Mouse (Mus musculus): ENCODE results near the gene Ube2l3. TPM values are rescaled to one million over a fixed set of nuclear protein-coding genes. Genes with fewer than 3 reads are reported as not detected.
A peak's percentile ranks its signal among the peaks of the same experiment; 100 is the strongest.

Ube2l3 gene
- polyA plus RNA-seq, 2 experiments, result 65.1 to 218 TPM

DNA sequence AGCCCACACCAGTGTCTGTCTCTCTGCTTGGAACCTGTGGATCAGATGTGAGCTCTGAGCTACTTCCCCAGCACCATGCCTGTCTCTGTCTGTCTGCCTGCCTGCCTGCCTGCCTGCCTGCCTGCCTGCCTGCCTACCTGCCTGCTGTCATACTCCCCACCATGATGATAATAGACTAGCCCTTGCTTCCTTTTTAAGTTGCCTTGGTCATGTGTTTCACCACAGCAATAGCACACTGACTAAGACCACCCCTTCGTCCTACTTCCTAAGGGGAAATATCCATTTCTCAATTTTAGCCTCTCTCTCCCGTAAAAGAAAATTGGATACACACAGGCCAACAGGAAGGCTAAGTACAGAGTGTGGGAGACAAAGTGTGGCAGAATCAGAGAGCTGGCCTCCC is 20.3 kb downstream of the Ube2l3 start:
- Histone ChIP-seq H3K27ac (no peak overlapping the region), H3K4me3 (ENCODE audit: insufficient read depth in 1 of 2, low read depth in 2 of 2, low read length in 2 of 2) (no peak overlapping the region), H3K9me3 (ENCODE audit: control insufficient read depth, low read length) (no peaks in the 10 kb centered on the region), H3K9ac (replicated peaks) (no peak overlapping the region), H3K36me3 (replicated peaks; ENCODE audit: control insufficient read depth, insufficient read depth, low read depth) (peaks cover 3% of the 10 kb centered on the region), H3K4me1 (replicated peaks; ENCODE audit: control insufficient read depth in 2 of 2, insufficient read depth in 2 of 2, low read length in 1 of 2) (peaks cover 0 to 5% of the 10 kb centered on the region in 2 experiments; a peak in 2 of 4 replicates), H3K27me3 (ENCODE audit: control insufficient read depth, insufficient read depth, low read length) (no peaks in the 10 kb centered on the region), H3K4me2 (ENCODE audit: low read depth) (no peak overlapping the region)
- ATAC-seq (ENCODE audit: insufficient read depth) (no peak), DNase-seq (ENCODE audit: low read depth in 3 of 3, low spot score in 3 of 3) (no peak)
- WGBS (ENCODE audit: insufficient replicate concordance), result 65% methylated on average over 2 of the region's 2 CpGs
- TF ChIP-seq CTCF (IDR thresholded peaks at IDR 0.05; ENCODE audit: low read depth) (no peak), EP300 (IDR thresholded peaks at IDR 0.05; ENCODE audit: low read depth) (no peak)

DNA sequence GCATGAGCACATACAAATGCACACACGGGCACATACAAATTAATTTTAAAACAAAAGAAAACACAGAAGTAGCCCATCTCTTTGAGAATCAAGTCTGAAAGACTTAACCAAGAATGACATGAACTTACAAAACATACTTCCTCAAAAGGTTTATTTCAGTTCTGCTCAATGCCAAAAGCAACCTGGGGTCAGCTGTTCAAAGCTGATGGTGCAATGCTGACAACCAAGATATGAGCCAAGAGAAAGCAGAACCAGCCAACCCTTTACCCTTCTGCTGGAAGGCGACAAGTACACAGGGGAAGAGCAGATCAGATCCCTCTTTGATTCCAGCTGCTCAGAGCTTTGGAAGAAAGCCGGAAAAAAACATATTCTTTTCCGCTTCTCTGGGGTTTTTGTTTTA is 21.1 kb downstream of the Ube2l3 start:
- no peaks in the 10 kb centered on the region for H3K27me3 ChIP-seq (ENCODE audit: control insufficient read depth, insufficient read depth, low read length)
- TF ChIP-seq CTCF (IDR thresholded peaks at IDR 0.05; ENCODE audit: low read depth) (no peak), EP300 (IDR thresholded peaks at IDR 0.05; ENCODE audit: low read depth) (no peak)
- no peak overlapping the region for H3K9ac ChIP-seq (replicated peaks)
- no peak overlapping the region for H3K4me2 ChIP-seq (ENCODE audit: low read depth)
- H3K9me3 ChIP-seq (ENCODE audit: control insufficient read depth, low read length), result no peaks in the 10 kb centered on the region
- peaks cover 0 to 5% of the 10 kb centered on the region in 2 experiments; a peak in 1 of 4 replicates for H3K4me1 ChIP-seq (replicated peaks; ENCODE audit: control insufficient read depth in 2 of 2, insufficient read depth in 2 of 2, low read length in 1 of 2)
- no peaks in the 10 kb centered on the region; the same call in 1 of the 2 replicates for H3K36me3 ChIP-seq (replicated peaks; ENCODE audit: control insufficient read depth, insufficient read depth, low read depth)
- no peak for ATAC-seq (ENCODE audit: insufficient read depth)
- peak in 1 of 3 experiments; percentile 36 for DNase-seq (ENCODE audit: low read depth in 3 of 3, low spot score in 3 of 3)
- WGBS (ENCODE audit: insufficient replicate concordance), result 47% methylated on average over 4 of the region's 4 CpGs
- H3K4me3 ChIP-seq (ENCODE audit: insufficient read depth in 1 of 2, low read depth in 2 of 2, low read length in 2 of 2), result no peak overlapping the region
- no peak overlapping the region for H3K27ac ChIP-seq

DNA sequence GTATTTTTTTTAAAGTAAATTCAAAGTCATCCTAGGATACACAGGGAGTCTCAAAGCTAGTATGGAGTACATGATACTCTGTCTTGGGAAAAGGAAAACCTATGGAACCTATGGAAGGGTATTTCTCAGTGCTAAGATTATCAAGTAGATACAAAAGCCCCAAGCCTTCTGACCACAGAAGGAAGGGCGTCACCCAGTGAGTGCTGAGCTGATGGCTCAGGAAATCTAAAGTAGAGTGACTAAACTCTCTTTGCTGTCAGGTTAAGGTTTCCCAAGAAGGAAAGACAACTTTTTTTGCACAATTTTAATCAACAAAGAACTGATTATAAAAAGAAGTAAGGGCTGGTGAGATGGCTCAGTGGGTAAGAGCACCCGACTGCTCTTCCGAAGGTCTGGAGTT is 22.7 kb downstream of the Ube2l3 start:
- no peak for TF ChIP-seq EP300 (IDR thresholded peaks at IDR 0.05; ENCODE audit: low read depth)
- no peak for TF ChIP-seq CTCF (IDR thresholded peaks at IDR 0.05; ENCODE audit: low read depth)
- ATAC-seq (ENCODE audit: insufficient read depth) (no peak), DNase-seq (ENCODE audit: low read depth in 3 of 3, low spot score in 3 of 3) (no peak)
- Histone ChIP-seq H3K27ac (no peak overlapping the region), H3K9ac (replicated peaks) (no peak overlapping the region), H3K4me3 (ENCODE audit: insufficient read depth in 1 of 2, low read depth in 2 of 2, low read length in 2 of 2) (no peak overlapping the region), H3K9me3 (ENCODE audit: control insufficient read depth, low read length) (no peaks in the 10 kb centered on the region), H3K4me2 (ENCODE audit: low read depth) (no peak overlapping the region), H3K4me1 (replicated peaks; ENCODE audit: control insufficient read depth in 2 of 2, insufficient read depth in 2 of 2, low read length in 1 of 2) (peaks cover 0 to 5% of the 10 kb centered on the region in 2 experiments; a peak in 1 of 4 replicates), H3K27me3 (ENCODE audit: control insufficient read depth, insufficient read depth, low read length) (no peaks in the 10 kb centered on the region), H3K36me3 (replicated peaks; ENCODE audit: control insufficient read depth, insufficient read depth, low read depth) (peaks cover 3% of the 10 kb centered on the region)
- WGBS (ENCODE audit: insufficient replicate concordance), result 57% methylated on average over 3 of the region's 3 CpGs

DNA sequence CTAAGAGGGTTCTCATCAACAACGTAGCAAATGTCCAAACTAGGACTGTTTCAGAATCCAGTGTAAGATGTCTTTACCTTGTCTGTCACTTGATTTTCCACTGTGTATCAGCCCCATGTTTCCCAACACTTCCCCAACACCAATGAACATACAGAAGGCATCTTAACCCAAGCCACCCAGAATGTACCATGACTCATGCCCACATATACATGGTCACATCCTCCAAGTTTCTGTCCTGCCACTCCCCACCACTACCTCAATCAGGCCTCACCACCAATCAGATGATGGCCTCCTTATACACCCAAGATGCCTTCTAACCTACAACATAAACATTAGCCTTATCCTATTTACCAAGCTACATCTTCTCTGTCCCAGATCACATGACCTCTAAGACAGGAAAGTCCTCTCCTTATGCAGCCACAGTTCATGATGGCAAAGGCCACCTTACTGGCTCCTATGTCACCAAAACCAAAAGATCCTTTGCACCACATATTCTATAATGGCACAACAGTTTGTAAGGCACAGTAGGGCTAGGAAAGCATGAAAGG is 24.8 kb downstream of the Ube2l3 start:
- H3K27ac ChIP-seq, result no peak overlapping the region
- ATAC-seq (ENCODE audit: insufficient read depth) (no peak), DNase-seq (ENCODE audit: low read depth in 3 of 3, low spot score in 3 of 3) (no peak)
- peaks cover 14% of the 10 kb centered on the region for H3K36me3 ChIP-seq (replicated peaks; ENCODE audit: control insufficient read depth, insufficient read depth, low read depth)
- 91% methylated on average over 1 of the region's 1 CpGs for WGBS (ENCODE audit: insufficient replicate concordance)
- H3K4me1 ChIP-seq (replicated peaks; ENCODE audit: control insufficient read depth in 2 of 2, insufficient read depth in 2 of 2, low read length in 1 of 2), result peaks cover 0 to 5% of the 10 kb centered on the region in 2 experiments; a peak in 1 of 4 replicates
- H3K4me3 ChIP-seq (ENCODE audit: insufficient read depth in 1 of 2, low read depth in 2 of 2, low read length in 2 of 2), result no peak overlapping the region
- no peak overlapping the region for H3K9ac ChIP-seq (replicated peaks)
- H3K27me3 ChIP-seq (ENCODE audit: control insufficient read depth, insufficient read depth, low read length), result no peaks in the 10 kb centered on the region
- TF ChIP-seq EP300 (IDR thresholded peaks at IDR 0.05; ENCODE audit: low read depth) (no peak), CTCF (IDR thresholded peaks at IDR 0.05; ENCODE audit: low read depth) (no peak)
- H3K4me2 ChIP-seq (ENCODE audit: low read depth), result no peak overlapping the region
- H3K9me3 ChIP-seq (ENCODE audit: control insufficient read depth, low read length), result no peaks in the 10 kb centered on the region

DNA sequence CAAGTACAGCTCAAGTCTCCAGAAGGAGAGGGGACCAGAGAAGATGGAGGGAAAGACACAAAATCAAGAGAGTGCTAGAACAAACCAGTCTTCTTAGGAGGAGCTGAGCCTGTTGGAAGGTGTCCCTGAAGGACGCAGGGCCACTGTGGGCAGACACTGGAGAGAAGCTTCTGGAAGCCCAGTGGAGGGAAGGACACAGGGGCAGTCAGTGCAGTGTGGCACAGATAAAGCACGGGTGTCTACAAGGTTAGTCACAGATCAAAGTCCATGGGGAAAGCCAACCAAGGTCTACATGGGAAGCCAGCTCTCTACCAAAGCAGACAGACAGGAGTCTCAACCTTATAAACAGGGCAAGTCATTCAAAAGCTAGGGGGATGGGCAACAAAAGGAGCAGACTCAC is 26.7 kb downstream of the Ube2l3 start:
- Histone ChIP-seq H3K9me3 (ENCODE audit: control insufficient read depth, low read length) (no peaks in the 10 kb centered on the region), H3K4me3 (ENCODE audit: insufficient read depth in 1 of 2, low read depth in 2 of 2, low read length in 2 of 2) (no peak overlapping the region), H3K9ac (replicated peaks) (no peak overlapping the region), H3K4me1 (replicated peaks; ENCODE audit: control insufficient read depth in 2 of 2, insufficient read depth in 2 of 2, low read length in 1 of 2) (0 out of 4 replicates have a peak, but pooled peaks cover 0 to under 1% of the 10 kb centered on the region in 2 experiments), H3K36me3 (replicated peaks; ENCODE audit: control insufficient read depth, insufficient read depth, low read depth) (peaks cover 23% of the 10 kb centered on the region), H3K4me2 (ENCODE audit: low read depth) (no peak overlapping the region), H3K27ac (no peak overlapping the region), H3K27me3 (ENCODE audit: control insufficient read depth, insufficient read depth, low read length) (no peaks in the 10 kb centered on the region)
- DNase-seq (ENCODE audit: low read depth in 3 of 3, low spot score in 3 of 3) (no peak), ATAC-seq (ENCODE audit: insufficient read depth) (no peak)
- no peak for TF ChIP-seq EP300 (IDR thresholded peaks at IDR 0.05; ENCODE audit: low read depth)
- no peak for TF ChIP-seq CTCF (IDR thresholded peaks at IDR 0.05; ENCODE audit: low read depth)
- 73% methylated on average over 2 of the region's 2 CpGs for WGBS (ENCODE audit: insufficient replicate concordance)

All from liver, embryonic 14.5 days (tissue).